Mouse (Mus musculus) left cerebral cortex, adult 8-10 months (tissue): ENCODE results near the gene Cdc14a. TPM values are rescaled to one million over a fixed set of nuclear protein-coding genes. Genes with fewer than 3 reads are reported as not detected.
A peak's percentile ranks its signal among the peaks of the same experiment; 100 is the strongest.

Experiments
- DNase-seq, 2 experiments: peaks; one replicate each; pipeline ENCODE4 v3.0.0; 2022; ENCODE audit warnings: low spot score in 2 of 2
- total RNA-seq, 4 experiments: library from RNA; stranded (reverse); gene quantifications; 2 replicates each; pipeline ENCODE4 v1.2.4; 2022

Gene Cdc14a
- total RNA-seq, 4 experiments from 2014 or later = 4.5 to 6.6 (median 5.5) TPM

- no peak for DNase-seq
These were observed 139.8 kb downstream of the Cdc14a start for GRCm38 (mm10) chr3:116283996-116284395.

GRCm38 (mm10) chr3:116281663-116282062 is 142.2 kb downstream of the Cdc14a start:
- no peak for DNase-seq

- no peak for DNase-seq
These were observed 146.7 kb downstream of the Cdc14a start for GRCm38 (mm10) chr3:116277146-116277545.

GRCm38 (mm10) chr3:116271679-116272078 is 152.2 kb downstream of the Cdc14a start:
- no peak for DNase-seq

GRCm38 (mm10) chr3:116267036-116267654 is 156.7 kb downstream of the Cdc14a start:
- no peak for DNase-seq

GRCm38 (mm10) chr3:116266360-116266759 is 157.5 kb downstream of the Cdc14a start:
- no peak for DNase-seq

- no peak for DNase-seq
These were observed 159.9 kb downstream of the Cdc14a start for GRCm38 (mm10) chr3:116263977-116264376.

GRCm38 (mm10) chr3:116263061-116263460 is 160.8 kb downstream of the Cdc14a start:
- DNase-seq = no peak

- no peak for DNase-seq
These were observed 167.7 kb downstream of the Cdc14a start for GRCm38 (mm10) chr3:116256104-116256503.

GRCm38 (mm10) chr3:116253077-116253531 is 170.7 kb downstream of the Cdc14a start, which contains the start of gene Gpr88:
Gene Gpr88, minus strand, starts transcription at chr3:116253503.
- DNase-seq = peak; percentile 65 to 90

- peak; percentile 36 to 47 for DNase-seq
These were observed 171.4 kb downstream of the Cdc14a start for GRCm38 (mm10) chr3:116252255-116253040.

- DNase-seq = peak; percentile 39 to 53
These were observed 172.2 kb downstream of the Cdc14a start for GRCm38 (mm10) chr3:116251481-116252254.

GRCm38 (mm10) chr3:116249026-116249425 is 174.8 kb downstream of the Cdc14a start:
- no peak for DNase-seq

GRCm38 (mm10) chr3:116244476-116244875 is 179.4 kb downstream of the Cdc14a start:
- DNase-seq = no peak

- DNase-seq = no peak
These were observed 181.1 kb downstream of the Cdc14a start for GRCm38 (mm10) chr3:116242685-116243084.

GRCm38 (mm10) chr3:116237527-116237926 is 186.3 kb downstream of the Cdc14a start:
- DNase-seq = no peak

GRCm38 (mm10) chr3:116236856-116237255 is 187.0 kb downstream of the Cdc14a start:
- no peak for DNase-seq

- DNase-seq = no peak
These were observed 190.3 kb downstream of the Cdc14a start for GRCm38 (mm10) chr3:116233515-116233914.

GRCm38 (mm10) chr3:116232763-116233162 is 191.1 kb downstream of the Cdc14a start:
- DNase-seq = no peak

GRCm38 (mm10) chr3:116229336-116229735 is 194.5 kb downstream of the Cdc14a start:
- DNase-seq = no peak

- DNase-seq = no peak
These were observed 195.2 kb downstream of the Cdc14a start for GRCm38 (mm10) chr3:116228360-116229245.
